Mouse (Mus musculus) gastrocnemius, adult 2 months (tissue): ENCODE results near the gene Lyrm9. TPM values are rescaled to one million over a fixed set of nuclear protein-coding genes. Genes with fewer than 3 reads are reported as not detected.

ENCODE experiments used
- DNase-seq: peaks from one replicate; pipeline ENCODE4 v3.0.0; 2022
- H3K27ac ChIP-seq: fragments of 200-600 bp; 2 replicates; pipeline ENCODE4 v1.8.1; 2022; ENCODE audit warnings: mild to moderate bottlenecking
- H3K4me3 ChIP-seq: fragments of 200-600 bp; 2 replicates; pipeline ENCODE4 v1.8.1; 2022; ENCODE audit warnings: mild to moderate bottlenecking, moderate library complexity
- CTCF ChIP-seq: fragments of 200-600 bp; IDR thresholded peaks from 2 replicates; pipeline ENCODE4 v1.8.1; 2022; ENCODE audit warnings: antibody characterized with exemption, mild to moderate bottlenecking, moderate library complexity
- intact Hi-C: fragments of 180-260 bp; cut with DNase I; formaldehyde crosslinking; loops from one replicate; pipeline ENCODE4 v1.15.1; 2025
- total RNA-seq, 2 experiments: library from RNA; stranded (reverse); gene quantifications; 2 replicates each; pipeline ENCODE4 v1.2.3; 2021

Lyrm9 gene
- total RNA-seq, 2 experiments from 2014 or later: 15.0 to 15.3 TPM

DNA sequence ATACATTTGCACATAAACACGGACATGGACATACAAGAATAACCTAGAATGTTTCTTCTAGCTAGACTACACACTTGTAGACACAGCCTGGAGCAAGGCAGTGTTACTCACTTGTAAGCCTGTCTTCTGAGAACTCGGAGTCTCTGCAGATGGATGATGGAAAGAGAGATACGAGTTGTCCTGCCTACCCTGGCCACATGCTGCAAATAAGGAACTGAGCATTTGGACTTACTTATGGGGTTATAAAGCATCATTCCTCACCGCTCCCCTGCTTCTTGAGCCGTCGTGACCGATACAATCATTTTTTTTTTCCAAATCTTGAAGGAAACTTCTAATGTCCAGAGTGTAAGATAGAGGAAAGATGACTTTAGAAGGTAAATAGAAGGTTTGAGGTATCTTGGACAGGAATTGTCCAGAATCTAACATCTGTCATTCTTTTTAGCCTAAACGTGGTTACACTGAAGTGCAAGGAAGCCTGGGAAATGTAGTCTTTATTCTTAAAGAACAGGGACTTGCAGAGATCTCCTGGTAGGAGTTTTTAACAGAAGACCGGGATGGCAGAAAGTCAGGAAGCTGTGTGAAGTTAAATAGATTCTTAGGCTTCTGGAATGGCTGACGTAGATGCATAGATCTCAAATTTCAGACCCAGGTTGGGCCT lies 30.2 kb upstream of the Lyrm9 start:
- Histone ChIP-seq H3K27ac (no peak overlapping the region), H3K4me3 (no peak overlapping the region)
- intact Hi-C loops: no loop called here
- no peak for DNase-seq
- TF ChIP-seq CTCF: no peak

- intact Hi-C loops: no loop called here
- no peak overlapping the region for H3K4me3 ChIP-seq
- H3K27ac ChIP-seq: no peak overlapping the region
- no peak for TF ChIP-seq CTCF
- DNase-seq: no peak
Observed at GRCm38 (mm10) chr11:78801094-78801493, 25.3 kb upstream of the Lyrm9 start.

GRCm38 (mm10) chr11:78803587-78804316 lies 22.6 kb upstream of the Lyrm9 start:
- Histone ChIP-seq H3K27ac (no peak overlapping the region), H3K4me3 (no peak overlapping the region)
- intact Hi-C loops: no loop called here
- no peak for TF ChIP-seq CTCF
- peak; percentile 63 for DNase-seq

- Histone ChIP-seq H3K4me3 (no peak overlapping the region), H3K27ac (no peak overlapping the region)
- no peak for TF ChIP-seq CTCF
- no peak for DNase-seq
- intact Hi-C loops: no loop called here
Observed at GRCm38 (mm10) chr11:78804551-78804950, 21.8 kb upstream of the Lyrm9 start.

GRCm38 (mm10) chr11:78805198-78805597 lies 21.2 kb upstream of the Lyrm9 start:
- no peak for TF ChIP-seq CTCF
- Histone ChIP-seq H3K27ac (no peak overlapping the region), H3K4me3 (no peak overlapping the region)
- DNase-seq: no peak
- intact Hi-C loops: no loop called here

GRCm38 (mm10) chr11:78805691-78806137 lies 20.7 kb upstream of the Lyrm9 start:
- intact Hi-C loops: no loop called here
- DNase-seq: no peak
- no peak for TF ChIP-seq CTCF
- Histone ChIP-seq H3K4me3 (no peak overlapping the region), H3K27ac (no peak overlapping the region)

DNA sequence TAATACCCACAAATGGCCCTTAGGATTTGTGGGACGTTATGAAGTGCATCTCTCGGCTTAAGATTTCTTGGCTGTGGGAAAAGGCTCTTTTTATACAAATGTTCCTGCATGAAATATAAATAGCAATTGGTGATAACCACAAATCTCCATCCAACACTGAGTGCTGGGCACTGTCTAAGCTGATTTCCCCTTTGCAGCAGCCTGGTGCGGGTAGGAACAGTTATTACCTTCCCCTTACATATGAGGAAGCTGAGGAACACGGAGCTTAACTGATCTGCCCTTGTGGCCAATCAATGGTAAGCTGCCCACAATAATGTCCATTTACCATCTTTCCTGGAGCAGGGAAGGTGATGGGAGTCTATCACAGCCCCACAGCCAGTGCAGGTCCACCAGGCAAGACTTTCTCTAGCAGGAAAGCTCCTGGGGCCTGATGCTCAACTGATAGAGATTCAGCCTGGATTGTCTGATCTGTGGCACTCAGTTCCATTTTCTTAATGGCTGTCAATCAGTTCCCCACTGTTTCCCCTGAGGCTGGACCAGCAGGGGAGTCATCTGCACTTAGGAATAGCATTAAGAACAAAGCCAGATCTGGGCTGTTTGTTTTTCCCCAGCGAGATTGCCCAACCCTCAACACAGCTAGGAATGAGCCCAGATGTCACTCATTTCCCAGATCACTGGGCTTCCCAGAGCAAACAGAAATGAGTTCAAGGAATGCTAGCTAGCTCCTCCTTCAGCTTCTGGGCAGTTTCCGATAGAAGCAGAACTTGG lies 18.9 kb upstream of the Lyrm9 start:
- intact Hi-C loops: no loop called here
- H3K27ac ChIP-seq: no peak overlapping the region
- no peak for TF ChIP-seq CTCF
- no peak for DNase-seq
- H3K4me3 ChIP-seq: no peak overlapping the region

DNA sequence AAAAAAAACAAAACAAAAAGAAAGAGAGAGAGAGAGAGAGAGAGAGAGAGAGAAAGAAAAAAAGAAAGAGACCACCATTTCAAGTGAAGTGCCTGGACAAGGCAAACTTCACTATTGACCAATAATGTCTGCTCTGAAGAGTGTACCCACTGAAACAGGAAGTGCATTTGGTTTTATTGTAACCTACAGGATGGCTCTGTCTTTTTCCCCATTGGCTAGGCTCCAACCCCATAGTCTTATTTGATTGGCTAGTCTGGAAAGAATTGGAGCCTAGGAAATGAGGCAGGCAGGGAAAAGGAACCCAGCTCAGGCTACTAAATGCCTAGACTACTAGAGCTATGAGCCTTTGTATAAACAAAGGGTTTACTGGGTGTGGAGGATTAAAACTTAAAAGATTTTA lies 17.0 kb upstream of the Lyrm9 start:
- H3K27ac ChIP-seq: no peak overlapping the region
- no peak for DNase-seq
- intact Hi-C loops: no loop called here
- H3K4me3 ChIP-seq: no peak overlapping the region
- TF ChIP-seq CTCF: no peak

GRCm38 (mm10) chr11:78814461-78814941 lies 11.9 kb upstream of the Lyrm9 start:
- no peak for TF ChIP-seq CTCF
- Histone ChIP-seq H3K4me3 (no peak overlapping the region), H3K27ac (no peak overlapping the region)
- intact Hi-C loops: no loop called here
- DNase-seq: no peak

DNA sequence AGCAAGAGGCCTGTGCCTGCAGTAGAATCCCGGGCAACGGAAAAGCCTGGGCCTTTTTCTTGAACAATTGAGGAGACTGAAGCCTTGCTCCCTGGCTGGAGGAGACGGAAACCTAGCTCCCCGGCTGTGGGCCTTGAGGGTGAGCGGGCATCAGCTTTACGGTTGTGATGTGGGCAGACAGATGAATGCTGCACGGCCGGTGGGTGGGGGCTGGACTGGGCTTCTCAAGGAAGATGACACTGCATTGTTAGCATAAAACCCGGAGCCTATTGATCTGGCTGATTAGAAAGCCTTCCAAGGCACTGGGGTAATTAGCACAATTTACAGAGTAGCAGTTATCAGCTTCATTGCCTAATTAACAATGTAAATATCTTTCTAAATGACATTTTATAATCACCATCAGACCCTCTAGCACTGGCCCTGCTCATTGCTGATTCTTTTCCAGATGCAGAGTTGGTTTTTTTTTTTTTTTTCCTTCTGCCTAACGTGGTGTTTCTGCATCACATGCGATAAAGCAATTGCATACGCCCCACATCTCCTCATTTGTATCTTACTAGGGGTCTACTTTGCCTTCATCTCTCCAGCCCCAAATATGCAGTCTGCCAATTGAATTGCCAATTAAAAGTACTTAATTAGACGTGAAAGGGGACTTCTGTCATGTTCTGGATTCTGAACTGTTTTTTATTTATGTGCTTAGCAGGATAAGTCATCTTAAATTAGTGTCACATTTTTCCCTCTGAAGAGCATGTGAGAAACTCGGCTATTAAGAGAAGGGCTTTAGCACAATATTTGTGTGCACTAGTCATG lies 10.2 kb upstream of the Lyrm9 start:
- DNase-seq: no peak
- Histone ChIP-seq H3K27ac (no peak overlapping the region), H3K4me3 (no peak overlapping the region)
- TF ChIP-seq CTCF: no peak
- intact Hi-C loops: no loop called here

DNA sequence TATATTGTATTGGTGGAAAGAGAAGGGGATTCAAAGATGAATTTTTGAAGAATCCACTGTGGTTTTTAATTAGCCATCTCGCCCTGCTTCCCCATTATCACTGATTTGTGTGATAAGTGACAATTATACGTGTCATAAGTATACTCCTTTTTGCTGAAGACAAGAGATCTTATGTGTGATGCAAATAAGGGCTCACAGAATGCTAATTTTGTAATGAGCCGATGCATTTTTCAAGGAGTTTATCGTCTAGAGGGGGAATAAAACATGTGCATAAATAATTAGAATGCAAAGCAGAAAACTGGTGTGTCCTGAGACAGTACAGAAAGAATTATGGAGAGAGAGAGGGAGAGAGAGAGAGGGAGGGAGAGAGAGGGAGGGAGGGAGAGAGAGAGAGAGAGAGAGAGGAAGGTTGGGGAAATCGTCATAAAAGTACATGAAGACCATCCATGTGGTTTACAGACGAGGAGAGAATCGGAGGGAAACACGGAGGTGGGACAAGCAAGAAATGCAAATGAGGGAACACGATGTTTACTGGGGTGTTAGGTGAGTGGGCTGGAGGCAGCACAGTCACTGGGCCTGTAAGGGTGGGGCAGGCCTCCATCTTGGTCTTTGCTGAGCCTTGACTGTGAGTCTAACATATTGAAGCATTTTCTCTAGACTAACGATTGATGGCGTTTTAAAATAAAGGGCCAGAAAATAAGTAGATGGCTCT lies 8.9 kb upstream of the Lyrm9 start:
- intact Hi-C loops: no loop called here
- H3K27ac ChIP-seq: no peak overlapping the region
- DNase-seq: no peak
- TF ChIP-seq CTCF: no peak
- no peak overlapping the region for H3K4me3 ChIP-seq
